Mouse (Mus musculus): ENCODE results near the gene Cdc40. TPM values are rescaled to one million over a fixed set of nuclear protein-coding genes. Genes with fewer than 3 reads are reported as not detected.

Gene Cdc40
- polyA plus RNA-seq, 1 experiment from 2014 or later: 25.0 TPM

- Histone ChIP-seq H3K4me1 (replicated peaks; ENCODE audit: insufficient read depth, low read length) (peaks cover 7% of the 10 kb centered on the region; the same call in 1 of the 2 replicates), H3K27ac (no peak overlapping the region), H3K36me3 (ENCODE audit: insufficient read depth, low read length) (no peaks in the 10 kb centered on the region), H3K9me3 (replicated peaks; ENCODE audit: low read length) (no peaks in the 10 kb centered on the region), H3K4me2 (ENCODE audit: low read length) (no peak overlapping the region), H3K27me3 (ENCODE audit: insufficient read depth, low read length) (no peaks in the 10 kb centered on the region), H3K4me3 (replicated peaks; ENCODE audit: low read depth, low read length) (no peak overlapping the region), H3K9ac (ENCODE audit: low read depth, low read length) (no peak overlapping the region)
- DNase-seq (ENCODE audit: low spot score) (no peak), ATAC-seq (replicated peaks; ENCODE audit: low FRiP score, low read depth) (no peak)
- no peak for TF ChIP-seq CTCF (IDR thresholded peaks at IDR 0.05; ENCODE audit: low read depth)
- WGBS: 77% methylated on average over 7 of the region's 7 CpGs
These were observed 2.3 kb upstream of the Cdc40 start for GRCm38 (mm10) chr10:40885432-40885831.

GRCm38 (mm10) chr10:40884279-40884806, 1.2 kb upstream of the Cdc40 start:
- TF ChIP-seq CTCF (IDR thresholded peaks at IDR 0.05; ENCODE audit: low read depth): peak; percentile 77

GRCm38 (mm10) chr10:40883644-40884278, 650 bp upstream of the Cdc40 start:
- ATAC-seq (replicated peaks; ENCODE audit: low FRiP score, low read depth) (peak; percentile 85), DNase-seq (ENCODE audit: low spot score) (peak; percentile 87)
- no peak; the same call in 1 of the 2 replicates for TF ChIP-seq CTCF (IDR thresholded peaks at IDR 0.05; ENCODE audit: low read depth)
- Histone ChIP-seq H3K9me3 (replicated peaks; ENCODE audit: low read length) (no peaks in the 10 kb centered on the region), H3K4me3 (replicated peaks; ENCODE audit: low read depth, low read length) (peak overlapping the region; percentile 67), H3K4me1 (replicated peaks; ENCODE audit: insufficient read depth, low read length) (peaks cover 7% of the 10 kb centered on the region; the same call in 1 of the 2 replicates), H3K27ac (peak overlapping the region; percentile 76), H3K27me3 (ENCODE audit: insufficient read depth, low read length) (no peaks in the 10 kb centered on the region), H3K36me3 (ENCODE audit: insufficient read depth, low read length) (no peaks in the 10 kb centered on the region), H3K4me2 (ENCODE audit: low read length) (peak overlapping the region; percentile 80), H3K9ac (ENCODE audit: low read depth, low read length) (peak overlapping the region; percentile 74)
- WGBS: under 1% methylated on average over 78 of the region's 87 CpGs

More at GRCm38 (mm10) chr10:40884279-40884806, 1.2 kb upstream of the Cdc40 start:
- no peaks in the 10 kb centered on the region for H3K36me3 ChIP-seq (ENCODE audit: insufficient read depth, low read length)
- H3K9ac ChIP-seq (ENCODE audit: low read depth, low read length): peak overlapping the region; percentile 74
- H3K4me2 ChIP-seq (ENCODE audit: low read length): peak overlapping the region; percentile 80
- ATAC-seq (replicated peaks; ENCODE audit: low FRiP score, low read depth) (no peak), DNase-seq (ENCODE audit: low spot score) (peak; percentile 74)
- H3K27me3 ChIP-seq (ENCODE audit: insufficient read depth, low read length): no peaks in the 10 kb centered on the region
- H3K4me3 ChIP-seq (replicated peaks; ENCODE audit: low read depth, low read length): peak overlapping the region; percentile 67
- no peaks in the 10 kb centered on the region for H3K9me3 ChIP-seq (replicated peaks; ENCODE audit: low read length)
- under 1% methylated on average over 40 of the region's 40 CpGs for WGBS
- H3K4me1 ChIP-seq (replicated peaks; ENCODE audit: insufficient read depth, low read length): peaks cover 7% of the 10 kb centered on the region; the same call in 1 of the 2 replicates
- H3K27ac ChIP-seq: peak overlapping the region; percentile 76

- H3K9me3 ChIP-seq (replicated peaks; ENCODE audit: low read length): no peaks in the 10 kb centered on the region
- DNase-seq (ENCODE audit: low spot score) (no peak), ATAC-seq (replicated peaks; ENCODE audit: low FRiP score, low read depth) (no peak)
- H3K27ac ChIP-seq: peak overlapping the region; percentile 76
- no peaks in the 10 kb centered on the region for H3K27me3 ChIP-seq (ENCODE audit: insufficient read depth, low read length)
- peaks cover 7% of the 10 kb centered on the region; the same call in 1 of the 2 replicates for H3K4me1 ChIP-seq (replicated peaks; ENCODE audit: insufficient read depth, low read length)
- H3K4me3 ChIP-seq (replicated peaks; ENCODE audit: low read depth, low read length): peak overlapping the region; percentile 67
- peak overlapping the region; percentile 79 for H3K9ac ChIP-seq (ENCODE audit: low read depth, low read length)
- WGBS: 10% methylated on average over 9 of the region's 9 CpGs
- no peaks in the 10 kb centered on the region for H3K36me3 ChIP-seq (ENCODE audit: insufficient read depth, low read length)
- no peak for TF ChIP-seq CTCF (IDR thresholded peaks at IDR 0.05; ENCODE audit: low read depth)
- H3K4me2 ChIP-seq (ENCODE audit: low read length): peak overlapping the region; percentile 80
These were observed 778 bp downstream of the Cdc40 start for GRCm38 (mm10) chr10:40882333-40882732.

- Histone ChIP-seq H3K4me3 (replicated peaks; ENCODE audit: low read depth, low read length) (no peak overlapping the region), H3K9ac (ENCODE audit: low read depth, low read length) (no peak overlapping the region), H3K27me3 (ENCODE audit: insufficient read depth, low read length) (no peaks in the 10 kb centered on the region), H3K9me3 (replicated peaks; ENCODE audit: low read length) (no peaks in the 10 kb centered on the region), H3K27ac (no peak overlapping the region), H3K36me3 (ENCODE audit: insufficient read depth, low read length) (no peaks in the 10 kb centered on the region), H3K4me1 (replicated peaks; ENCODE audit: insufficient read depth, low read length) (peaks cover 7% of the 10 kb centered on the region; the same call in 1 of the 2 replicates), H3K4me2 (ENCODE audit: low read length) (no peak overlapping the region)
- ATAC-seq (replicated peaks; ENCODE audit: low FRiP score, low read depth) (no peak), DNase-seq (ENCODE audit: low spot score) (no peak)
- 81% methylated on average over 3 of the region's 3 CpGs for WGBS
- no peak for TF ChIP-seq CTCF (IDR thresholded peaks at IDR 0.05; ENCODE audit: low read depth)
These were observed 1.9 kb downstream of the Cdc40 start for GRCm38 (mm10) chr10:40881236-40881635.

GRCm38 (mm10) chr10:40879969-40880368, 3.1 kb downstream of the Cdc40 start:
- no peak overlapping the region for H3K4me2 ChIP-seq (ENCODE audit: low read length)
- H3K27ac ChIP-seq: no peak overlapping the region
- ATAC-seq (replicated peaks; ENCODE audit: low FRiP score, low read depth): no peak
- H3K9ac ChIP-seq (ENCODE audit: low read depth, low read length): no peak overlapping the region
- no peaks in the 10 kb centered on the region for H3K36me3 ChIP-seq (ENCODE audit: insufficient read depth, low read length)
- H3K27me3 ChIP-seq (ENCODE audit: insufficient read depth, low read length): no peaks in the 10 kb centered on the region
- TF ChIP-seq CTCF (IDR thresholded peaks at IDR 0.05; ENCODE audit: low read depth): no peak
- 78% methylated on average over 9 of the region's 9 CpGs for WGBS
- DNase-seq (ENCODE audit: low spot score): no peak
- peaks cover 7% of the 10 kb centered on the region; the same call in 1 of the 2 replicates for H3K4me1 ChIP-seq (replicated peaks; ENCODE audit: insufficient read depth, low read length)
- H3K4me3 ChIP-seq (replicated peaks; ENCODE audit: low read depth, low read length): no peak overlapping the region
- no peaks in the 10 kb centered on the region for H3K9me3 ChIP-seq (replicated peaks; ENCODE audit: low read length)

Data from kidney, postnatal 0 days (tissue).